Mouse (Mus musculus): ENCODE measurements at regions not wholly inside any gene's neighbourhood (a gene's known extent, or its start where the extent isn't known, plus 50 kb on each side); places are given as distances from the start of the nearest gene placed in this dataset.

DNA sequence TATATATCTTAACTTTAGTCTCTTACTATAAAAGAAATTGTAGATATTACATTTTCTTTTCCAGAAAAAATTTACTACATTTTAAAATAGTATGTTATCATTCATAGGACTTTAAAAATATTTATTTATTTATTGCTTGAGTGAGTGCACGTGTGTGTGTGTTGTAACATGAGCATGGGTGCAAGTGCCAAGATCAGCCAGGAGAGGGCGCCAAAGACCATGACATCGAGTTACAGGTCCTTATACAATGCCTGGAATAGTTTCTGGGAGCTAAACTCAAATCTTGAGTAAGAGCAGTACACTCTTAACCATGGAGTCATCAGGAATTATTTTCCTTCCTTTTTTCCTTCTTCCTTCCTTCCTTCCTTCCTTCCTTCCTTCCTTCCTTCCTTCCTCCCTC lies 185.4 kb upstream of the Mageb4 start:
- peak; percentile 2 for DNase-seq

All from cerebellum, adult 8-10 months (tissue).